Mouse (Mus musculus): ENCODE results near the gene Mucl3.
A peak's percentile ranks its signal among the peaks of the same experiment; 100 is the strongest.

Gene Mucl3

GRCm38 (mm10) chr17:35643609-35644236, at the start of gene Mucl3:
Gene Mucl3, minus strand, starts transcription at chr17:35643695.
- DNase-seq, result no peak

GRCm38 (mm10) chr17:35692368-35692767, 48.9 kb upstream of the Mucl3 start:
- DNase-seq, result no peak

GRCm38 (mm10) chr17:35691811-35692210, 48.3 kb upstream of the Mucl3 start:
- no peak for DNase-seq

GRCm38 (mm10) chr17:35689936-35690645, 46.6 kb upstream of the Mucl3 start:
- DNase-seq, result no peak

GRCm38 (mm10) chr17:35688347-35689175, 45.1 kb upstream of the Mucl3 start:
- DNase-seq, result peak; percentile 44 to 57

GRCm38 (mm10) chr17:35685061-35685460, 41.6 kb upstream of the Mucl3 start:
- DNase-seq, result no peak

GRCm38 (mm10) chr17:35681986-35682385, 38.5 kb upstream of the Mucl3 start:
- DNase-seq, result no peak

- DNase-seq, result no peak
Observed at GRCm38 (mm10) chr17:35680591-35680990, 37.1 kb upstream of the Mucl3 start.

GRCm38 (mm10) chr17:35673416-35674035, 30.0 kb upstream of the Mucl3 start, which contains the start of gene Gtf2h4:
Gene Gtf2h4, minus strand, starts transcription at chr17:35673739.
- peak; percentile 83 to 88 for DNase-seq

GRCm38 (mm10) chr17:35672527-35672926, 29.0 kb upstream of the Mucl3 start:
- DNase-seq, result peak in 1 of 2 experiments; percentile 32

- peak; percentile 77 to 89 for DNase-seq
Observed at GRCm38 (mm10) chr17:35671846-35672245, 28.4 kb upstream of the Mucl3 start.

GRCm38 (mm10) chr17:35669731-35670130, 26.2 kb upstream of the Mucl3 start:
- DNase-seq, result peak; percentile 51 to 74

- peak; percentile 97 to 98 for DNase-seq
Observed at GRCm38 (mm10) chr17:35667334-35668065, 24.0 kb upstream of the Mucl3 start, which contains the start of gene Vars2. Gene Vars2, minus strand, starts transcription at chr17:35667592.

GRCm38 (mm10) chr17:35666851-35667256, 23.4 kb upstream of the Mucl3 start:
- no peak for DNase-seq

- DNase-seq, result peak; percentile 49 to 72
Observed at GRCm38 (mm10) chr17:35665957-35666515, 22.5 kb upstream of the Mucl3 start.

- no peak for DNase-seq
Observed at GRCm38 (mm10) chr17:35653086-35653485, 9.6 kb upstream of the Mucl3 start.

GRCm38 (mm10) chr17:35649429-35649828, 5.9 kb upstream of the Mucl3 start:
- DNase-seq, result no peak

GRCm38 (mm10) chr17:35639352-35639751, 4.1 kb downstream of the Mucl3 start:
- DNase-seq, result no peak

- DNase-seq, result peak; percentile 51 to 52
Observed at GRCm38 (mm10) chr17:35638475-35639190, 4.9 kb downstream of the Mucl3 start.

- DNase-seq, result no peak
Observed at GRCm38 (mm10) chr17:35636363-35636762, 7.1 kb downstream of the Mucl3 start.

GRCm38 (mm10) chr17:35635699-35636111, 7.8 kb downstream of the Mucl3 start:
- DNase-seq, result peak; percentile 45 to 54

Measured in thymus, postnatal 36 days (tissue).